19 mouse cellular contexts compared by ENCODE assay signal in the genomic region with DNA sequence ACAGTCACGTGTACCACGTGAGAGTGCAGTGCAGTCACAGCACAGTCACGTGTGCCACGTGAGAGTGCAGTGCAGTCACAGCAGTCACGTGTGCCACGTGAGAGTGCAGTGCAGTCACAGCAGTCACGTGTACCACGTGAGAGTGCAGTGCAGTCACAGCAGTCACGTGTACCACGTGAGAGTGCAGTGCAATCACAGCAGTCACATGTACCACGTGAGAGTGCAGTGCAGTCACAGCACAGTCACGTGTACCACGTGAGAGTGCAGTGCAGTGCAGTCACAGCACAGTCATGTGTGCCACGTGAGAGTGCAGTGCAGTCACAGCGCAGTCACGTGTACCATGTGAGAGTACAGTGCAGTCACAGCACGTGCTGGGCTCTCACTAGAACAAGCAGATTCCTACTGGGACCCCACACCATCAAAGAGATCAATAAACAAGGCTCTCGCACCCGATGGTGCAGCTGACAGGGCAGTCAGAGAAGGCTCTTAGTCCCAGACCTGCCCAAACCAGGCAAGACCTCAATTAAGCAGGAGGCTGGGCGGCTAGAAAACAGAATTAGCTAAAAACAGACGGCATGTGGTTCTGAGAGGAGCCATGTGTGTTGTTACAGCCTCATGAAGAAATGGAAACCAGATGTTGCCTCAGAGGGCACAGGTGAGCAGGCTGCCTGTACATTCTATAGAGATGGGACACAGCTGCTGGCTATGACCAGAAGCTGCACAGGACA. TPM values are rescaled to one million over a fixed set of nuclear protein-coding genes. Genes with fewer than 3 reads are reported as not detected.
DNase-seq lines count a peak whose midpoint lies in the region; ATAC-seq and TF ChIP-seq lines count a peak whose summit lies in the region.
"Had no signal": no experiment of that assay in that cellular context is flagged by ENCODE, and none has a peak within 500 bp of the region (broad histone marks: within the 10 kb centered on the region; RNA-seq: fewer than 3 reads in every experiment).

No protein-coding gene starts in this region.

- TF ChIP-seq RAD21 in MEL (IDR thresholded peaks at IDR 0.05; ENCODE audit: low read depth, low read length), result no peak

- TF ChIP-seq POLR2A in MEL (IDR thresholded peaks at IDR 0.05; ENCODE audit: control insufficient read depth in 1 of 2, insufficient read depth in 1 of 2, low read depth in 1 of 2, low read length in 2 of 2, poor library complexity in 1 of 2), result no peak
- no peak for TF ChIP-seq POLR2A in lung, adult 2 months (IDR thresholded peaks at IDR 0.05; ENCODE audit: borderline replicate concordance, extremely low read depth, low read depth, low read length)

- no peak overlapping the region for H3K9ac ChIP-seq in hindbrain, embryonic 11.5 days (ENCODE audit: low read depth, low read length)
- no peak overlapping the region for H3K9ac ChIP-seq in hindbrain, postnatal 0 days (replicated peaks; ENCODE audit: low read length)
- no peak overlapping the region for H3K9ac ChIP-seq in MEL (ENCODE audit: control insufficient read depth, low read depth, low read length, poor library complexity, severe bottlenecking)
- H3K9ac ChIP-seq in limb, embryonic 11.5 days (ENCODE audit: low read length), result no peak overlapping the region
- H3K9ac ChIP-seq in kidney, embryonic 14.5 days (ENCODE audit: low read depth, low read length), result no peak overlapping the region
- H3K9ac ChIP-seq: forebrain, embryonic 15.5 days; hindbrain, embryonic 14.5 days; liver, postnatal 0 days; midbrain, embryonic 12.5 days; neural tube, embryonic 13.5 days had no signal

- TF ChIP-seq CTCF in hindbrain, postnatal 0 days (IDR thresholded peaks at IDR 0.05; ENCODE audit: low read depth), result no peak
- no peak for TF ChIP-seq CTCF in MEL (IDR thresholded peaks at IDR 0.05 in 2 of 3, conservative IDR thresholded peaks at IDR 0.05 in 1 of 3; ENCODE audit: control insufficient read depth in 1 of 3, insufficient read depth in 1 of 3, low read depth in 2 of 3, low read length in 3 of 3, poor library complexity in 1 of 3, severe bottlenecking in 1 of 3)
- no peak for TF ChIP-seq CTCF in lung, adult 2 months (IDR thresholded peaks at IDR 0.05; ENCODE audit: insufficient read depth, low read length)

- intact Hi-C loops in heart, postnatal 14 days (cut with DNase I), result loop anchor here (5.0 kb wide), 3 partner anchors 53 to 308 kb away; no protein-coding TSS in a partner anchor

- no peaks in the 10 kb centered on the region for H3K9me3 ChIP-seq in hindbrain, embryonic 11.5 days (ENCODE audit: control insufficient read depth, low read length)
- H3K9me3 ChIP-seq in hindbrain, postnatal 0 days (ENCODE audit: low read length), result no peaks in the 10 kb centered on the region
- no peaks in the 10 kb centered on the region for H3K9me3 ChIP-seq in MEL (replicated peaks; ENCODE audit: insufficient read depth, low read length)
- H3K9me3 ChIP-seq in embryonic facial prominence, embryonic 10.5 days, result no peaks in the 10 kb centered on the region
- no peaks in the 10 kb centered on the region for H3K9me3 ChIP-seq in limb, embryonic 11.5 days (ENCODE audit: control insufficient read depth, low read length)
- no peaks in the 10 kb centered on the region for H3K9me3 ChIP-seq in kidney, embryonic 14.5 days (ENCODE audit: control insufficient read depth, low read length)
- H3K9me3 ChIP-seq: forebrain, embryonic 15.5 days; midbrain, embryonic 12.5 days; neural tube, embryonic 13.5 days had no signal

- H3K36me3 ChIP-seq in hindbrain, embryonic 11.5 days (ENCODE audit: control insufficient read depth, insufficient read depth, low read length), result no peaks in the 10 kb centered on the region
- H3K36me3 ChIP-seq in hindbrain, postnatal 0 days (ENCODE audit: insufficient read depth, low read length), result no peaks in the 10 kb centered on the region; the same call in none of the 2 replicates
- peaks cover 0 to 7% of the 10 kb centered on the region in 2 experiments; a peak in 1 of 4 replicates for H3K36me3 ChIP-seq in MEL (ENCODE audit: control insufficient read depth in 1 of 2, insufficient read depth in 2 of 2, low read length in 2 of 2)
- peaks cover 89% of the 10 kb centered on the region for H3K36me3 ChIP-seq in embryonic facial prominence, embryonic 10.5 days (replicated peaks)
- peaks cover 3% of the 10 kb centered on the region; the same call in 1 of the 2 replicates for H3K36me3 ChIP-seq in limb, embryonic 11.5 days (ENCODE audit: control insufficient read depth, insufficient read depth, low read length)
- H3K36me3 ChIP-seq in kidney, embryonic 14.5 days (ENCODE audit: control insufficient read depth, insufficient read depth, low read length), result peaks cover 45% of the 10 kb centered on the region

- no peak overlapping the region for H3K4me3 ChIP-seq in hindbrain, embryonic 11.5 days (ENCODE audit: low read depth, low read length)
- H3K4me3 ChIP-seq in hindbrain, postnatal 0 days (ENCODE audit: low read length), result no peak overlapping the region
- no peak overlapping the region for H3K4me3 ChIP-seq in MEL (ENCODE audit: control insufficient read depth in 1 of 2, insufficient read depth in 1 of 2, low read depth in 2 of 2, low read length in 2 of 2)
- H3K4me3 ChIP-seq in embryonic facial prominence, embryonic 10.5 days, result peak overlapping the region; percentile 6; the same call in 1 of the 2 replicates
- H3K4me3 ChIP-seq in limb, embryonic 11.5 days (ENCODE audit: low read depth, low read length), result no peak overlapping the region
- H3K4me3 ChIP-seq in lung, adult 2 months (replicated peaks; ENCODE audit: extremely low read depth, low read depth, low read length), result no peak overlapping the region
- H3K4me3 ChIP-seq in kidney, embryonic 14.5 days (ENCODE audit: low read length), result no peak overlapping the region
- H3K4me3 ChIP-seq: forebrain, embryonic 15.5 days; midbrain, embryonic 12.5 days; neural tube, embryonic 13.5 days had no signal

- H3K4me1 ChIP-seq in hindbrain, embryonic 11.5 days (replicated peaks; ENCODE audit: control insufficient read depth, insufficient read depth, low read length), result no peaks in the 10 kb centered on the region
- H3K4me1 ChIP-seq in hindbrain, postnatal 0 days (ENCODE audit: insufficient read depth, low read length), result no peaks in the 10 kb centered on the region
- no peaks in the 10 kb centered on the region for H3K4me1 ChIP-seq in MEL (ENCODE audit: control insufficient read depth in 1 of 2, insufficient read depth in 2 of 2, low read length in 2 of 2)
- peaks cover 28% of the 10 kb centered on the region for H3K4me1 ChIP-seq in embryonic facial prominence, embryonic 10.5 days
- peaks cover 8% of the 10 kb centered on the region for H3K4me1 ChIP-seq in limb, embryonic 11.5 days (ENCODE audit: control insufficient read depth, insufficient read depth, low read length)
- peaks cover 4% of the 10 kb centered on the region; the same call in 1 of the 2 replicates for H3K4me1 ChIP-seq in lung, adult 2 months (ENCODE audit: control insufficient read depth, insufficient read depth, low read length)
- H3K4me1 ChIP-seq in kidney, embryonic 14.5 days (ENCODE audit: control insufficient read depth, insufficient read depth, low read length), result no peaks in the 10 kb centered on the region

- no peak overlapping the region for H3K27ac ChIP-seq in hindbrain, embryonic 11.5 days (ENCODE audit: low read depth, low read length)
- H3K27ac ChIP-seq in hindbrain, postnatal 0 days, result no peak overlapping the region
- no peak overlapping the region for H3K27ac ChIP-seq in MEL (ENCODE audit: control insufficient read depth, low read depth, low read length)
- peak overlapping the region; percentile 59 for H3K27ac ChIP-seq in embryonic facial prominence, embryonic 10.5 days (replicated peaks)
- H3K27ac ChIP-seq in limb, embryonic 11.5 days (replicated peaks; ENCODE audit: low read depth, low read length), result peak overlapping the region; percentile 74
- no peak overlapping the region for H3K27ac ChIP-seq in kidney, embryonic 14.5 days (ENCODE audit: low read depth, low read length)
- H3K27ac ChIP-seq: forebrain, embryonic 15.5 days; hindbrain, embryonic 14.5 days; midbrain, embryonic 12.5 days; neural tube, embryonic 13.5 days had no signal

- peak; percentile 13 for DNase-seq in hindbrain, embryonic 11.5 days (ENCODE audit: low spot score)
- DNase-seq in hindbrain, postnatal 0 days (ENCODE audit: low spot score), result no peak
- DNase-seq in MEL (ENCODE audit: low read depth, low spot score), result no peak
- DNase-seq in embryonic facial prominence, embryonic 10.5 days (ENCODE audit: low spot score), result peak; percentile 74
- DNase-seq in limb, embryonic 11.5 days (ENCODE audit: low spot score), result peak; percentile 83
- no peak for DNase-seq in lung, adult 2 months
- no peak for DNase-seq in heart, postnatal 14 days
- DNase-seq: adrenal gland, postnatal 10 days; cerebellum, adult 9-11 months; gastrocnemius, postnatal 36 days; liver, postnatal 0 days; lung, postnatal 14 days; thymus, adult 2 months had no signal

- TF ChIP-seq EP300 in MEL (IDR thresholded peaks at IDR 0.05; ENCODE audit: low read depth in 1 of 2, low read length in 2 of 2), result no peak

- 88% methylated on average over 21 of the region's 21 CpGs for WGBS in hindbrain, embryonic 11.5 days
- 95% methylated on average over 21 of the region's 21 CpGs for WGBS in hindbrain, postnatal 0 days
- WGBS in embryonic facial prominence, embryonic 10.5 days, result 77% methylated on average over 21 of the region's 21 CpGs
- WGBS in limb, embryonic 11.5 days, result 58% methylated on average over 21 of the region's 21 CpGs
- 95% methylated on average over 21 of the region's 21 CpGs for whole genome bisulfite sequencing in lung, adult 2 months
- 88% methylated on average over 21 of the region's 21 CpGs for WGBS in kidney, embryonic 14.5 days

- no peak overlapping the region for H3K4me2 ChIP-seq in hindbrain, embryonic 11.5 days (replicated peaks; ENCODE audit: low read depth, low read length)
- no peak overlapping the region for H3K4me2 ChIP-seq in hindbrain, postnatal 0 days (ENCODE audit: low read depth, low read length)
- H3K4me2 ChIP-seq in limb, embryonic 11.5 days (ENCODE audit: low read depth, severe bottlenecking), result no peak overlapping the region
- H3K4me2 ChIP-seq in kidney, embryonic 14.5 days (replicated peaks; ENCODE audit: low read depth, low read length), result no peak overlapping the region
- H3K4me2 ChIP-seq: forebrain, embryonic 15.5 days; hindbrain, embryonic 14.5 days; midbrain, embryonic 12.5 days; neural tube, embryonic 13.5 days had no signal

- ATAC-seq in hindbrain, embryonic 11.5 days (ENCODE audit: low FRiP score), result no peak
- ATAC-seq in hindbrain, postnatal 0 days, result no peak
- ATAC-seq in limb, embryonic 11.5 days (ENCODE audit: insufficient number of reproducible peaks, low FRiP score, low TSS enrichment, low read depth), result peak; percentile 80
- no peak for ATAC-seq in kidney, embryonic 14.5 days (ENCODE audit: low FRiP score, low TSS enrichment)
- ATAC-seq: forebrain, embryonic 15.5 days; intestine, postnatal 0 days; liver, postnatal 0 days had no signal

- no peaks in the 10 kb centered on the region; the same call in 1 of the 2 replicates for H3K79me2 ChIP-seq in MEL (ENCODE audit: control insufficient read depth, insufficient read depth, low read length, poor library complexity)

- H3K27me3 ChIP-seq in hindbrain, embryonic 11.5 days (ENCODE audit: control insufficient read depth, insufficient read depth, low read length), result no peaks in the 10 kb centered on the region
- no peaks in the 10 kb centered on the region for H3K27me3 ChIP-seq in hindbrain, postnatal 0 days (ENCODE audit: insufficient read depth, low read length)
- H3K27me3 ChIP-seq in MEL (ENCODE audit: control insufficient read depth in 1 of 2, insufficient read depth in 2 of 2, low read length in 2 of 2), result no peaks in the 10 kb centered on the region
- H3K27me3 ChIP-seq in embryonic facial prominence, embryonic 10.5 days (replicated peaks; ENCODE audit: low read depth, poor library complexity, severe bottlenecking), result no peaks in the 10 kb centered on the region
- H3K27me3 ChIP-seq in limb, embryonic 11.5 days (ENCODE audit: control insufficient read depth, insufficient read depth, low read length), result no peaks in the 10 kb centered on the region
- no peaks in the 10 kb centered on the region for H3K27me3 ChIP-seq in kidney, embryonic 14.5 days (ENCODE audit: control insufficient read depth, insufficient read depth, low read length)
- H3K27me3 ChIP-seq: forebrain, embryonic 15.5 days; midbrain, embryonic 12.5 days; neural tube, embryonic 13.5 days had no signal

RNA-seq across cellular contexts. Expression of a gene that starts 15.9 kb away (rescaled TPM):
- 62.8 and 67.5 TPM in 2 replicates for polyA plus RNA-seq in hindbrain, embryonic 11.5 days (2014; fragmentation: Nextera tagmentation; extraction: Ambion mirVana)
- total RNA-seq in hindbrain, postnatal 0 days (2014; rRNA removed), result 56.1 and 82.6 TPM in 2 replicates
- 62.7 and 70.2 TPM in 2 replicates for polyA plus RNA-seq in hindbrain, postnatal 0 days (2015; fragmentation: Nextera tagmentation; extraction: Ambion mirVana)
- total RNA-seq in MEL (2012; rRNA removed), result 99.2 and 120 TPM in 2 replicates
- 10 to 100 TPM in 1 of 2 experiments, not detected in 1; 77.6 TPM for polyA plus RNA-seq in MEL (2012; ENCODE audit: insufficient read depth in 1 of 2, insufficient read length in 2 of 2, low read depth in 1 of 2, low replicate concordance in 2 of 2, missing spikeins in 1 of 2)
- 82.0 and 87.7 TPM in 2 replicates for polyA plus RNA-seq in embryonic facial prominence, embryonic 10.5 days (2016; fragmentation: Nextera tagmentation; extraction: Ambion mirVana)
- polyA plus RNA-seq in limb, embryonic 11.5 days (2014; fragmentation: Nextera tagmentation; extraction: Ambion mirVana), result 71.3 and 71.4 TPM in 2 replicates
- 41.3 and 54.8 TPM in 2 replicates for polyA plus RNA-seq in lung, adult 2 months (2012; rRNA removed)
- 10 to 100 TPM; 55.4 to 59.2 TPM for total RNA-seq in heart, postnatal 14 days (2021)
- polyA plus RNA-seq in kidney, embryonic 14.5 days (2014; fragmentation: Nextera tagmentation; extraction: Ambion mirVana), result 97.3 and 115 TPM in 2 replicates

RNA-seq across cellular contexts. Expression of a gene that starts 16.1 kb away (rescaled TPM):
- 16.9 and 17.6 TPM in 2 replicates for polyA plus RNA-seq in hindbrain, embryonic 11.5 days (2014; fragmentation: Nextera tagmentation; extraction: Ambion mirVana)
- 30.6 and 31.6 TPM in 2 replicates for total RNA-seq in hindbrain, postnatal 0 days (2014; rRNA removed)
- polyA plus RNA-seq in hindbrain, postnatal 0 days (2015; fragmentation: Nextera tagmentation; extraction: Ambion mirVana), result 13.8 and 14.8 TPM in 2 replicates
- total RNA-seq in MEL (2012; rRNA removed), result 12.6 and 16.6 TPM in 2 replicates
- polyA plus RNA-seq in MEL (2012; ENCODE audit: insufficient read depth in 1 of 2, insufficient read length in 2 of 2, low read depth in 1 of 2, low replicate concordance in 2 of 2, missing spikeins in 1 of 2), result 10 to 100 TPM in 1 of 2 experiments, not detected in 1; 14.3 TPM
- polyA plus RNA-seq in embryonic facial prominence, embryonic 10.5 days (2016; fragmentation: Nextera tagmentation; extraction: Ambion mirVana), result 20.2 and 21.4 TPM in 2 replicates
- polyA plus RNA-seq in limb, embryonic 11.5 days (2014; fragmentation: Nextera tagmentation; extraction: Ambion mirVana), result 16.9 and 18.6 TPM in 2 replicates
- 29.7 and 32.3 TPM in 2 replicates for polyA plus RNA-seq in lung, adult 2 months (2012; rRNA removed)
- 1 to 10 TPM; 9.6 to 10.0 TPM for total RNA-seq in heart, postnatal 14 days (2021)
- 12.2 and 15.6 TPM in 2 replicates for polyA plus RNA-seq in kidney, embryonic 14.5 days (2014; fragmentation: Nextera tagmentation; extraction: Ambion mirVana)

RNA-seq across cellular contexts. Expression of a gene that starts 28.0 kb away (rescaled TPM):
- 24.2 and 24.6 TPM in 2 replicates for polyA plus RNA-seq in hindbrain, embryonic 11.5 days (2014; fragmentation: Nextera tagmentation; extraction: Ambion mirVana)
- 18.5 and 18.7 TPM in 2 replicates for total RNA-seq in hindbrain, postnatal 0 days (2014; rRNA removed)
- 23.3 and 26.4 TPM in 2 replicates for polyA plus RNA-seq in hindbrain, postnatal 0 days (2015; fragmentation: Nextera tagmentation; extraction: Ambion mirVana)
- total RNA-seq in MEL (2012; rRNA removed), result 17.6 and 21.6 TPM in 2 replicates
- polyA plus RNA-seq in MEL (2012; ENCODE audit: insufficient read depth in 1 of 2, insufficient read length in 2 of 2, low read depth in 1 of 2, low replicate concordance in 2 of 2, missing spikeins in 1 of 2), result 10 to 100 TPM in 1 of 2 experiments, not detected in 1; 26.6 TPM
- polyA plus RNA-seq in embryonic facial prominence, embryonic 10.5 days (2016; fragmentation: Nextera tagmentation; extraction: Ambion mirVana), result 43.0 and 46.9 TPM in 2 replicates
- polyA plus RNA-seq in limb, embryonic 11.5 days (2014; fragmentation: Nextera tagmentation; extraction: Ambion mirVana), result 30.5 and 33.7 TPM in 2 replicates
- 8.5 and 9.2 TPM in 2 replicates for polyA plus RNA-seq in lung, adult 2 months (2012; rRNA removed)
- 1 to 10 TPM; 9.1 to 9.6 TPM for total RNA-seq in heart, postnatal 14 days (2021)
- polyA plus RNA-seq in kidney, embryonic 14.5 days (2014; fragmentation: Nextera tagmentation; extraction: Ambion mirVana), result 19.9 and 28.1 TPM in 2 replicates

RNA-seq across cellular contexts. Expression of a gene that starts 36.5 kb away (rescaled TPM):
- 58.6 and 64.7 TPM in 2 replicates for polyA plus RNA-seq in hindbrain, embryonic 11.5 days (2014; fragmentation: Nextera tagmentation; extraction: Ambion mirVana)
- 167 and 178 TPM in 2 replicates for total RNA-seq in hindbrain, postnatal 0 days (2014; rRNA removed)
- polyA plus RNA-seq in hindbrain, postnatal 0 days (2015; fragmentation: Nextera tagmentation; extraction: Ambion mirVana), result 95.9 and 101 TPM in 2 replicates
- 71.3 and 78.2 TPM in 2 replicates for total RNA-seq in MEL (2012; rRNA removed)
- polyA plus RNA-seq in MEL (2012; ENCODE audit: insufficient read depth in 1 of 2, insufficient read length in 2 of 2, low read depth in 1 of 2, low replicate concordance in 2 of 2, missing spikeins in 1 of 2), result 10 to 100 TPM in 1 of 2 experiments, not detected in 1; 80.7 TPM
- 99.0 and 103 TPM in 2 replicates for polyA plus RNA-seq in embryonic facial prominence, embryonic 10.5 days (2016; fragmentation: Nextera tagmentation; extraction: Ambion mirVana)
- polyA plus RNA-seq in limb, embryonic 11.5 days (2014; fragmentation: Nextera tagmentation; extraction: Ambion mirVana), result 46.1 and 53.2 TPM in 2 replicates
- 132 and 170 TPM in 2 replicates for polyA plus RNA-seq in lung, adult 2 months (2012; rRNA removed)
- 10 to 100 TPM; 78.7 to 83.5 TPM for total RNA-seq in heart, postnatal 14 days (2021)
- 81.2 and 89.0 TPM in 2 replicates for polyA plus RNA-seq in kidney, embryonic 14.5 days (2014; fragmentation: Nextera tagmentation; extraction: Ambion mirVana)

Comparison
In these comparisons a context has a peak if more than half of its experiments do, and no peak if none do; other contexts are left out.
1. DNase-seq: peak in hindbrain, embryonic 11.5 days (single experiment), embryonic facial prominence, embryonic 10.5 days (single experiment) and limb, embryonic 11.5 days (single experiment); none in hindbrain, postnatal 0 days (single experiment), MEL (single experiment), lung, adult 2 months (single experiment) and heart, postnatal 14 days (0 of 2).
2. H3K27ac ChIP-seq: peak in embryonic facial prominence, embryonic 10.5 days (single experiment) and limb, embryonic 11.5 days (single experiment); none in hindbrain, embryonic 11.5 days (single experiment), hindbrain, postnatal 0 days (single experiment), MEL (single experiment) and kidney, embryonic 14.5 days (single experiment).